Mouse (Mus musculus): ENCODE results near the gene Npas4. TPM values are rescaled to one million over a fixed set of nuclear protein-coding genes. Genes with fewer than 3 reads are reported as not detected.

The Npas4 gene
- total RNA-seq, 2 experiments from 2014 or later, result not detected

Other genes starting within 250 kb of the Npas4 start
- gene Rbm4b, start 233.8 kb downstream of the Npas4 start, total RNA-seq (2014; fragmentation: Nextera tagmentation), result 5.0 and 11.3 TPM in 2 replicates
- 9.9 and 19.2 TPM in 2 replicates for gene Rbm4b, start 233.8 kb downstream of the Npas4 start, total RNA-seq (2017)
- 51.9 and 59.4 TPM in 2 replicates for gene Rbm4, start 196.4 kb downstream of the Npas4 start, total RNA-seq (2014; fragmentation: Nextera tagmentation)
- 68.6 and 75.3 TPM in 2 replicates for gene Rbm4, start 196.4 kb downstream of the Npas4 start, total RNA-seq (2017)
- gene Gm21992, start 178.7 kb downstream of the Npas4 start, total RNA-seq (2014; fragmentation: Nextera tagmentation), result 29.3 and 59.5 TPM in 2 replicates
- 15.8 and 17.3 TPM in 2 replicates for gene Gm21992, start 178.7 kb downstream of the Npas4 start, total RNA-seq (2017)
- 74.2 and 76.1 TPM in 2 replicates for gene Rbm14, start 178.7 kb downstream of the Npas4 start, total RNA-seq (2014; fragmentation: Nextera tagmentation)
- gene Rbm14, start 178.7 kb downstream of the Npas4 start, total RNA-seq (2017), result 16.6 and 29.1 TPM in 2 replicates
- 75.1 and 81.3 TPM in 2 replicates for gene Ccs, start 151.0 kb downstream of the Npas4 start, total RNA-seq (2014; fragmentation: Nextera tagmentation)
- gene Ccs, start 151.0 kb downstream of the Npas4 start, total RNA-seq (2017), result 47.7 and 59.0 TPM in 2 replicates
- not detected in 2 replicates for gene Ccdc87, start 150.9 kb downstream of the Npas4 start, total RNA-seq (2014; fragmentation: Nextera tagmentation)
- gene Ccdc87, start 150.9 kb downstream of the Npas4 start, total RNA-seq (2017), result not detected in 2 replicates
- 1.3 and 2.9 TPM in 2 replicates for gene Ctsf, start 135.2 kb downstream of the Npas4 start, total RNA-seq (2014; fragmentation: Nextera tagmentation)
- gene Ctsf, start 135.2 kb downstream of the Npas4 start, total RNA-seq (2017), result 2.7 and 7.5 TPM in 2 replicates
- 2.2 and 4.0 TPM in 2 replicates for gene Actn3, start 112.4 kb downstream of the Npas4 start, total RNA-seq (2014; fragmentation: Nextera tagmentation)
- gene Actn3, start 112.4 kb downstream of the Npas4 start, total RNA-seq (2017), result 1.0 TPM in 1 of 2 replicates, not detected in the other
- 16.5 and 20.3 TPM in 2 replicates for gene Zdhhc24, start 111.6 kb downstream of the Npas4 start, total RNA-seq (2014; fragmentation: Nextera tagmentation)
- 8.8 and 13.2 TPM in 2 replicates for gene Zdhhc24, start 111.6 kb downstream of the Npas4 start, total RNA-seq (2017)
- 1.5 and 2.5 TPM in 2 replicates for gene Bbs1, start 83.7 kb downstream of the Npas4 start, total RNA-seq (2014; fragmentation: Nextera tagmentation)
- 0.65 TPM in 1 of 2 replicates, not detected in the other for gene Bbs1, start 83.7 kb downstream of the Npas4 start, total RNA-seq (2017)
- gene Dpp3, start 62.0 kb downstream of the Npas4 start, total RNA-seq (2014; fragmentation: Nextera tagmentation), result 53.8 and 62.2 TPM in 2 replicates
- 40.7 and 51.4 TPM in 2 replicates for gene Dpp3, start 62.0 kb downstream of the Npas4 start, total RNA-seq (2017)
- 1.1 TPM in 1 of 2 replicates, not detected in the other for gene Peli3, start 47.2 kb downstream of the Npas4 start, total RNA-seq (2014; fragmentation: Nextera tagmentation)
- not detected in 2 replicates for gene Peli3, start 47.2 kb downstream of the Npas4 start, total RNA-seq (2017)
- gene Mrpl11, start 28.2 kb downstream of the Npas4 start, total RNA-seq (2014; fragmentation: Nextera tagmentation), result 58.5 and 60.3 TPM in 2 replicates
- 41.4 and 91.0 TPM in 2 replicates for gene Mrpl11, start 28.2 kb downstream of the Npas4 start, total RNA-seq (2017)
- 9.7 and 14.2 TPM in 2 replicates for gene Slc29a2, start 33.5 kb upstream of the Npas4 start, total RNA-seq (2014; fragmentation: Nextera tagmentation)
- 1.5 and 4.4 TPM in 2 replicates for gene Slc29a2, start 33.5 kb upstream of the Npas4 start, total RNA-seq (2017)
- gene B4gat1, start 48.5 kb upstream of the Npas4 start, total RNA-seq (2014; fragmentation: Nextera tagmentation), result not detected in 2 replicates
- gene B4gat1, start 48.5 kb upstream of the Npas4 start, total RNA-seq (2017), result 1.5 TPM in 1 of 2 replicates, not detected in the other
- gene AC124502.3, start 48.6 kb upstream of the Npas4 start, total RNA-seq (2014; fragmentation: Nextera tagmentation), result 2.0 and 3.3 TPM in 2 replicates
- gene AC124502.3, start 48.6 kb upstream of the Npas4 start, total RNA-seq (2017), result 1.8 and 4.2 TPM in 2 replicates
- 25.3 and 37.1 TPM in 2 replicates for gene Brms1, start 51.0 kb upstream of the Npas4 start, total RNA-seq (2014; fragmentation: Nextera tagmentation)
- gene Brms1, start 51.0 kb upstream of the Npas4 start, total RNA-seq (2017), result 30.3 and 36.7 TPM in 2 replicates
- gene Rin1, start 60.2 kb upstream of the Npas4 start, total RNA-seq (2014; fragmentation: Nextera tagmentation), result 0.89 and 1.3 TPM in 2 replicates
- 0.66 TPM in 1 of 2 replicates, not detected in the other for gene Rin1, start 60.2 kb upstream of the Npas4 start, total RNA-seq (2017)
- gene Cd248, start 77.8 kb upstream of the Npas4 start, total RNA-seq (2014; fragmentation: Nextera tagmentation), result 3.2 and 3.3 TPM in 2 replicates
- 0.27 and 4.1 TPM in 2 replicates for gene Cd248, start 77.8 kb upstream of the Npas4 start, total RNA-seq (2017)
- gene Tmem151a, start 95.2 kb upstream of the Npas4 start, total RNA-seq (2014; fragmentation: Nextera tagmentation), result 1.2 TPM in 1 of 2 replicates, not detected in the other
- not detected in 2 replicates for gene Tmem151a, start 95.2 kb upstream of the Npas4 start, total RNA-seq (2017)
- gene Yif1a, start 98.2 kb upstream of the Npas4 start, total RNA-seq (2014; fragmentation: Nextera tagmentation), result 38.6 and 43.4 TPM in 2 replicates
- 7.5 and 13.6 TPM in 2 replicates for gene Yif1a, start 98.2 kb upstream of the Npas4 start, total RNA-seq (2017)
- gene Cnih2, start 108.2 kb upstream of the Npas4 start, total RNA-seq (2014; fragmentation: Nextera tagmentation), result 0.66 TPM in 1 of 2 replicates, not detected in the other
- not detected in 2 replicates for gene Cnih2, start 108.2 kb upstream of the Npas4 start, total RNA-seq (2017)
- 58.7 and 83.3 TPM in 2 replicates for gene Rab1b, start 116.8 kb upstream of the Npas4 start, total RNA-seq (2014; fragmentation: Nextera tagmentation)
- 47.0 and 47.5 TPM in 2 replicates for gene Rab1b, start 116.8 kb upstream of the Npas4 start, total RNA-seq (2017)
- gene Klc2, start 128.2 kb upstream of the Npas4 start, total RNA-seq (2014; fragmentation: Nextera tagmentation), result 3.0 and 15.3 TPM in 2 replicates
- 2.3 and 8.0 TPM in 2 replicates for gene Klc2, start 128.2 kb upstream of the Npas4 start, total RNA-seq (2017)